Mouse (Mus musculus): ENCODE measurements around the gene Scyl1.

Scyl1 gene

DNA sequence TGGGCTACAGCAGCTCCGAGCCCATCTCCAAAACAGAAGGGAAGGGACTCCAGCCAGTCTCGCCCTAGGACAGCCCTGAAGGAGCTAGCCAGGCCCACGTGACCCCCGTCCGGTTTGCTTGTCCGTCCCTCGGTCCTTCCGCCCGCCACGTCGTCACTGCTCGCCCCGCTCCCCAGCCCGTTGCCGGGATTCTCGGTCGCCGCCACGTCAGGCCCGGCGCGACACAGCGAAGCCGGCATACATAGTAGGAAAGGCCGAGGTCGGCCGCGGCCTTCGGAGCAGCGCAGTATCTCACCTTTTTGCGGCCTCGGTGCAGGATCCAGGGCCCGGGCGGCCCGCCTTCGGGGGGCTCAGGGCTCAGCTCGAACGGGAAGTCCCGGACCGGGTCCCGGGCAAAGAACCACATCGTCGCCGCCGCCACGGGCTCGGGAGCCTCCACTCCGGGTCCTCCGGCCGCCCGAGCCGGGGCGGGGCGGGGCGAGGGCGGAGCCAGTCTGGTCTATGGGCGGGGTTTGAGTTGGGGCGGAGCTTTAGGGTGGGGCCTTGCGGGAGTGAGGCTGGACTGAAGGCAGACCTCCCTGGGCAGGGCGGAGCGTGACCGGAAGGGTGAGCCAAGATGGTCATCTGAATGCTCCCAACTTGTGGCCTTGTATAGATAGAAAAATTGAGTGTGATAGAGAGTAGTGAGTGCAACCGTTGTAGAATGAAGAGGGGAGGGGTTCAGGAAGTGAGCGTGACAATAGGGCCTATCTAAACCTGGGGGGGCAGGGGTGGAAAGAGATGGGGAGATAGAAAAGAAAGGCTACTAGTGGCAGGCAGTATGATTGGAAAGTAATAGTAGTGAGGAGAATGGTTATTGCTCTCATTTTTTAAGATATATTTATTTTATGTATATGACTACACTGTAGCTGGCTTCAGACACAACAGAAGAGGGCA is at the start of gene Scyl1:
TSS of gene Scyl1 (minus strand) at position 495 of the 936 bp plus-strand sequence.
- peak; percentile 70 for DNase-seq (ENCODE audit: low read depth, low spot score)

DNA sequence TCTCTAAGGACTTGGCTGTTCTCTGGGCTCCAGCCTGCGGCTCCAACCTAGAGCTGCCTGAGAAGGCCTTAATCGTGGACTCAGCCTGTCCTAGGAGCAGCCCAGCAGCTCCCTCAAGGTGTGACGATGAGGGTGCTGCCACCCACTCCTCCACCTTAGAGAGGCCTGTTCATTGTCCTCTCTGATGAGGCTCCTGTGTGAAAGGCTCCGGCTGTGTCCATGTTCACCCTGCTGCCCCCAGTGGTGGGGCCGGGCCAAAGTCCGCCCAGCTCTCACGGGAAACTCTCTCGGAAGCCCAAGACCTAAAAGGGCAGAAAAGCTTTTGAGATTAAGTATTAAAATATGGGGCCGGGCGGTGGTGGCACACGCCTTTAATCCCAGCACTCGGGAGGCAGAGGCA is 48.3 kb upstream of the Scyl1 start:
- DNase-seq (ENCODE audit: low read depth, low spot score): peak; percentile 45

DNA sequence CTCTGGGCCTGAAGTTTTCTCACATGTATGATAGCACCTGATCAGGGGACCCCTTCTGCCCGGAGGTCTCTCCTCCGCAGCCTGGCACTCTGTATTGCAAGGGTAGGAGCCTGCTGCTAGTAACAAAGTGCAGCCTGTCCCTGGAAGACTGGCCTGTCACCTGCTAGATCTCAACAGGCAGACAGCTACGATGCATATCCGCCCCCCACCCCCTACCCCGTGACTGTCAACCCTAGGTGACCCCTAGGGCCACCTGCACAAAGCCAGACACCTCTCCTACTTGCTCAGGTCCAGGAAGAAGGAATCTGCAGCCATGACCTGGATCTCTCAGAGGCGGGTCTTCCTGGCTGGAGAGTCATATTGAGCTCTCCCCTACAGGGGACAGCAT is 47.4 kb upstream of the Scyl1 start:
- DNase-seq (ENCODE audit: low read depth, low spot score): no peak

DNA sequence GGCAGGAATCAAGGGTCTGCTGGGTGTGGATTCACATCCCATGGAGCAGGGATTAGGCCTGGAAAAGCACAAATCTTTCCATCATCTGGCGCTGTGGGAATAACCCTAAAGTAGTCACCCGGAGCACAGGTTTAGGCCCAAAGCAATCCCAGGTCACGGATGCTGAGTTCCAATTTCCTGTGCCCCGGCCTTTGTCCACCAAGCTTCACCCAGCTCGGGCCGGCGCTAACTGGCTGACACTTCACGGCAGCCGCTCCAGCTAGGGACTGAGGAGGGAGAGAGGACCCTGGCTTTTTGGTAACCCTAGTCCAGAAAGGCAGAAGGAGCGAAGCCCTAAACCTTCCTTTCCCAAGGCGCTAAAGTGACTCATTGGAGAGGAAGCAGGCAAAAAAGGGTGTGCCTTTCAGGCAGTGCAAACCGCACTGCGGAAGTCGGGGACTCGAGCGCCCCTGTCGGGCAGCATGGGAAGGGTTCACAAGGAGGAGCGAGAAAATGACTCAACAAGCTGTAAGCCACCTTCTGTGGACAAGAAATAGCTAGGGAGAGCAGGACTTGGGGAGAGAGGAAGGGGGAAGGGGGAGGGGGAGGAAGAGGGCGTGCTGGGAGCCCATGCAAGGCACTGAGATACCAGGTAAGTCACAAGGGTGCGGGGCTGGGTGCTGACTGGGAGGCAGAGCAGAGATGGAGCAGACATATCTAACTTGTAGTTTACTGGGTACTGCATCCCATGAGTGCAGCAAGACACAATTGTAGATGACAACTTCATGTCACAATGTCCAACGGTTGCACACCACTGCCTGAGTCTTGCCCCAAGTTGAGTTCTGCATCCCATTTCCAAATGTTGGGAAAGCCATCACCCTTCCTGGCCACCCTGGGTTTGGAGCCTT is 46.7 kb upstream of the Scyl1 start:
- peak; percentile 93 for DNase-seq (ENCODE audit: low read depth, low spot score)

DNA sequence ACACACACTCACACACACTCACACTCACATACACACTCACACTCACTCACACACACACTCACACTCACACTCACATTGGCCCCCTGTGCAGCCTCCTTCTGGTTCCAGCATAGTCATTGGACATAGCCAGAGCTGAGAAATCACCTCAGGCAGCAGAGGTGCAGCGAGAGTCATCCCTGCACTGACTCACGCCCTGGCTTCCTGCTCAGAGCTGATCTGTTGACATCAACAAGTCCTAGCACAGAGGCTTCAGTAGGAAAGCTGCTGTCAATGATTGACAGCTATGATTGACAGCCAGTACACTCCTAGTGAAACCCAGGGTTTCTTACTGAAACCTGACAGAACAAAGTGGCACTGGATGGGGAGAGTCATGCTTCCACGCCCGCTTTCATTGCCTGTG is 44.7 kb upstream of the Scyl1 start:
- DNase-seq (ENCODE audit: low read depth, low spot score): no peak

DNA sequence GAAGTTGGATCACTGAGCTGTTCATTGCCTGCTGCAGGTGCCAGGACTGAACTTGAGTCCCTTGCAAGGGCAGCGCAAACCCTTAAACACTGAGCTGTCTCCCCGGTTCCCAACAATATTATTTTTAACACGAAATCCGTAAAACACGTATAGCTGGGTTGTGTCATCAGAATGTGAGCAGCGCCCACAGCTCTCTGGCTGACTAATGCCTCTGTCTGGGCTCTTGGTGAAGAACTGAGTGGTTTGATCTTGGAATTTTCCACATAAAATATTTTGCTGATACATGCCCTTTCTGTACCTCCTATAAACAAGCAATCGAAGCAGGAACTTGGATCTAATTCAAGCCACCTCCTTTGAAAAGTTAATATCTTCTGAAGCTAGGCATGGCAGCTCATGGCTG is 43.8 kb upstream of the Scyl1 start:
- no peak for DNase-seq (ENCODE audit: low read depth, low spot score)

DNA sequence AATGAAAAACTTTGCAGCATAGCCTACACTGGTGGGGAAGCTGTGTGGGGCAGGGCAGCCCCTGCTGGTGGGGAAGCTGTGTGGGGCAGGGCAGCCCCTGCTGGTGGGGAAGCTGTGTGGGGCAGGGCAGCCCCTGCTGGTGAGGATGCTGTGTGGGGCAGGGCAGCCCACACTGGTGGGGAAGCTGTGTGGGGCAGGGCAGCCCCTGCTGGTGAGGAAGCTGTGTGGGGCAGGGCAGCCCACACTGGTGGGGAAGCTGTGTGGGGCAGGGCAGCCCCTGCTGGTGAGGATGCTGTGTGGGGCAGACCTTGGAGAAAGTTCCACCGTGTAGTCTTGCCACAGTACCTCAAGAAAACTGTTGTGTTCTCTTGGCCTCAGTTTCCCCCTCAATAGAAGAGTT is 42.8 kb upstream of the Scyl1 start:
- DNase-seq (ENCODE audit: low read depth, low spot score): peak; percentile 54

DNA sequence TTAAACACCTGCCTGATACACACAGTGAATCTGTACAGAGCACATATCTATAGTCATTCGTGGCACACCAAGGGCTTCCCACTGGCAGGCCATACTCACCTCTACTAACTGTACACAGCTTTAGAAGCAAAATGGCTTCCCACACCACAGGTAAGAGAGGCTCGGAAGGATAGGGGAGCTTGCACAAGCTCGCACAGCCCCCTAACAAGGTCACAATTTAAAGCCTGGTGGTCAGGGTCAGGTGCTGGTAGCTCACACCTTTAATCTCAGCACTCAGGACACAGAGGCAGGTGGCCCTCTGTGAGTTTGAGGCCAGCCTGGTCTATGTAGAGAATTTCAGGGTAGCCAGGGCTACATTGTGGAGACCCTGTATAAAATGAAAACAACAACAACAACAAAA is 42.3 kb upstream of the Scyl1 start:
- DNase-seq (ENCODE audit: low read depth, low spot score): no peak

DNA sequence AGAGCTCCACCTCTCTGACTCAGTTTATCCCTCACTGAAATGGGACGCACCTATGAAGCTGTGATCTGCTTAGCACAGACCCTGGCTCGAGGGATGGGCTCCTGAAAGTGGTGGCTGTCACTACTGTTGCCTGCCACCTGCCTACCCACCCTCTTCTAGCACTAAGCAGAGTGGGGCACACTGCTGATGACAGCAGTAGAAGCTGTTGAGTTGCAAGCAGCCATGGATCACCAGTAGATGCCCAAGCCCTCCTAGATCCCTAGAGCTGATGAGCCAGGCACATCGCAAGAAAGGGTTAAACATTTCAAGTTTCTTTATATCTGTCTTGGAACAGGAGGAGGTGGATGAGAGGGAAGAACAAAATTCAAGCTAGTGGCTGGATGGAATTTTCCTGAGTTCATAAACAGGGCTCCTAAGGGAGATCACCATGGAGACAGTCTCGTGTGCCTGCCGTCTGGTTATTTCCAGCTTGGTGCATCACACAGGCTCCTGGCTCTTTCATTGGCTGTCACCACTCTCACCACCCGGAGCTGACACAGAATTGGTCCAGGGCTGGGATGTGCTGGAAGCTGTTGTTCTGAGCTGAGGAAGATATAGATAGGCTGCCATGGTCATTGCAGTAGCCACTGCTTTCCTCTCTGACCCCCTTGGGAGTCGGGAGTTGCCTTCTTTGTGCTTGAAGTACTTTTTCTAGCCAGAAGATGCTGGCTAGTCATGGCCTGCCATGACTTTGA is 40.7 kb upstream of the Scyl1 start:
- DNase-seq (ENCODE audit: low read depth, low spot score): peak; percentile 73

DNA sequence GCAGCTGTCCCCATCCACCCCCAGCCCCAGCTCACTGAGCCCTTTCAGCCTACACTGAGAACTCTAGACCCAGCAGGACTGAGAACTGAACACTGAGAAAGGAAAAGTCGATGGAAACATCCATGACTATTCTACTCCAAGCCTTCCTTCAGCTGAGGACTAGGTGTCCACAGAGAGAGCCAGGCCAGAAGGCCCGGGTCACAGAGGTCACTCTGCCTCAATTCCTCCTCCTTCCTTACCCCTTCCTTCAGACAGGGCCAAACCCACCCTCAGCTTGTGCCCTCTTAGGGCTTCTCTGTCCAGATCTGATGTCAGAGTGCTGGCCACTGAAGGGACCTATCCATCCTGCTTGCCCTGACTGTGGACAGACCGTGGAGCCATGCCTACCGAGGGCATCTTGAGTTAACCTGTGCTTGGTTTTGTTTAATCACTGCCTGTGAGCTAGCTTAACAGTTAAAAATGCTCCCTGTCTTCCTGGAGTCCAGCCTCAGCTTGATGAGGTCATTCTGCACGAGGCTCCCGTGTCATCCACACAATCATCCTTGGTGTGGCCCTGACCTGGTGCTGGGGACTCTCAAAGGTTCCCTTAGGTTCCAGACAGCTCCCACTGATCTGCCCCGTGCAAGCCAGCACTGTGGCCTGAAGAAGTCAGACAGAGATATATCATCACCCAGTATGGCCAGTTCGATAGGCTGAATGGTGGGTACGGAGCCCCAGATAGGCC is 39.8 kb upstream of the Scyl1 start:
- no peak for DNase-seq (ENCODE audit: low read depth, low spot score)

DNA sequence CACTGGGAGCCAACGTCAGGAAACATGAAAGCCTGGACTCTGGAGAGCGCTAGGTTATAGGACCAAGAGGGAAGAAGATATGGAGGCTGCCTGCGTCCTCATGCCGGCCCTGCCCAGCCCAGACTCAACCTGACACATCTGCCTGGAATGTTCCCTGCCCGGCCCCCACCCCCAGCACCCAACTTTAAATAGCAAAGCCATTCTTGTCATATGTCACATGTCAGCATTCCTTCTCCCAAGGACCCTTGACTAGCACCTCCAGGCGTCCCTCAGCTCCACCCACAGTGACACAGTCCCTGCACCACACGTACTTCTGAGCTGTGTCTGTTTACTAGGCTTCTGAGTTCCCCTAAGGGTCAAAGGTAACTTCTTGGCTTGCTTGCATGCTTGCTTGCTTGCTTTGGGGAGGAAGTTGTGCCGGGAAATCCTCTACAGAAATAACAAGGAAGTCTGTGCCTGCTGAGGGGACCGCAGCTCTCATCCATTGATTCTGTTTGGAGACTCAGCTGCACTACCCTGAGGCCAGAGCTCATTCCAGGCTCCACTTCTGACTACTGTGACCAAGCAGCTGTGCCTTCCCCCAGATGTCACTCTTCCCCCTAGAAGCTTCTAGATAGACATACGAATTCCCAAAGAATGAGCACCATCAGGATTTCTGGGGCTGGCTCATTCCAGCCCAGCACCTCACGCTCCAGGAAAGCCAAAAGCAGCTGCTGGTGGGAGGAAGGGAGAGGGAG is 39.1 kb upstream of the Scyl1 start:
- peak; percentile 84 for DNase-seq (ENCODE audit: low read depth, low spot score)

DNA sequence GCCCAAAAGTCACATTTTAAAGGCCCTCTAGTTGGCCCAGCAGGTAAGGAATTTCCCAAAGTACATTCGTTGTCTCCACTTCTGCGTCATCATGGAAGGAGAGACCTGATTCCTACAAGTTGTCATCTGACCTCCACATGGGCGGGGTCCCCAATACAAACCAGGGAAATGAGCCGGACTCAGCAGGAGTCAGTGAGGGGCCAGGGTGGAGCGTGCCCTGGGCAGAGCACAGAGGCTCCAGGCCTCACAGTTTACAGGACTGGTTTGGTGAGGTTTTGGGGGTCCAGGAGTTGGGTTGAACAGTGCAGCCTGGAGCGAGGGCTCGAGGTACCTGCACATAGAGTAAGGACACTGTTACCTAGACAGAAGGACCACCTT is 38.5 kb upstream of the Scyl1 start:
- DNase-seq (ENCODE audit: low read depth, low spot score): peak; percentile 93

DNA sequence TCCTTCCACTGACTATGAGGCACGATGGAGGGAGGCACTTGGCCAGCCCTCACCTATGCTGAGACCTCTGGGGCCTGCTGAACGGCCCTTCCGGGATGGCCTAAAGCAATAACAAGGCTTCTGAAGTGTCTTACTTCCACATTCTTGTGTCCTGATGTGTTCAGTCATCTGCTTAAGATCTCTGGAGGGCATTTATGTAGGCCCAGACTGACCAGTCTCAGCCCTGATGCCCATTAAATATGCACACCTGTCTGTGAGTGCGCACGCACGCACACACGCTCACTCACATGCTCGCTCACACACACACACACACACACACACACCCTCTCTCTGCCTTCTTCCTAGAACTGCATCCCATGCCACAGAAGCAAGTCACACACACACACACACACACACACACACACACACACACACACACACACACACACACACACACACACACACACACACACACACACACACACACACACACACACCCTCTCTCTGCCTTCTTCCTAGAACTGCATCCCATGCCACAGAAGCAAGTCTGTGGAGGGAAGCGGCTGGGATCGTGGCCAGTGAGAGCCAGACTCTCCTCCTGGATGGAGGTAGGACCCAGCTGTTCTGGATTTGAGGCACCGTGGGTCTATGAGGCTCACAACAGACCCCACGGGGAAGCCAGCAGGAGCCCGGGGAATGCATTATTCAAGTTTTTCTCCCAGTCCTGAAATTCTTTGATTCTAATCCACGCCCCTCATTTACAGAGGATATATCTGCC is 37.9 kb upstream of the Scyl1 start:
- no peak for DNase-seq (ENCODE audit: low read depth, low spot score)

DNA sequence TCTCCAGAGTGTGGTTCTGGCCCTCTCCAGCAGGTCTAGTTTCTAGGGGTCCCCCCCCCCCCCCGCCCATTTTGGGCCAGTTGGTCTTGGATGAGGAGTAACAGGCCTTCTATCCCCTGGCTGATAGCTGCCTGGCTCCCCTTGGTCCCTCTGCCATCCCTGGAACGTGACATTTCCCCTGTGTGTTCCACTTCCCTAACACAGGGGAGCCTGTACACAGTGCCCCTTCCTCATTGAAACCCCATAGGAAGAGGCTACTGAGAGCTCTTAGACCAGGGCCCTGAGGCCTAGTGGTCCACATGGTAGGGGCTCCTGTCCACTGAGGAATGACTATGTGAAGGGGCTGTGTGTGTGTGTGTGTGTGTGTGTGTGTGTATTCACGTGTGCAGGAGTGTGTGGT is 36.5 kb upstream of the Scyl1 start:
- DNase-seq (ENCODE audit: low read depth, low spot score): no peak

DNA sequence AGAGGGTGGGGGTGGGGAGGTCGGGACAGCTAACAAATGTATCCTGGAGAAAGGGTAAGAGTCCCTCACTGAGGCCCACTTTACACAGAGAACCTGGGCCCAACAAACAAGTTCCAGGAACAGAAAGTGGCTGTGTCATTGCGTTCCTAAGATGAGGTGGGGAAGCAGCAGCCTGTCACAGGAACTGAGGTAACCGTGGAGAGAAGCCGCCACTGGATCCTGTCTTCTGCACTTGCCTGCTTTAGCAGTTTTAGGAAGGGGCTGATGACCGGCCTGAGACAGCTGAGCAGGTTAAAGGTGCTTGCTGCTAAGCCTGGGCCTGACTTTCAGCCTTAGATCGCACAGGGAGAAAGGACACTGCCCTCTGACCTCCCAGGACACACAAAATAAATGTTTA is 35.6 kb upstream of the Scyl1 start:
- DNase-seq (ENCODE audit: low read depth, low spot score): no peak

DNA sequence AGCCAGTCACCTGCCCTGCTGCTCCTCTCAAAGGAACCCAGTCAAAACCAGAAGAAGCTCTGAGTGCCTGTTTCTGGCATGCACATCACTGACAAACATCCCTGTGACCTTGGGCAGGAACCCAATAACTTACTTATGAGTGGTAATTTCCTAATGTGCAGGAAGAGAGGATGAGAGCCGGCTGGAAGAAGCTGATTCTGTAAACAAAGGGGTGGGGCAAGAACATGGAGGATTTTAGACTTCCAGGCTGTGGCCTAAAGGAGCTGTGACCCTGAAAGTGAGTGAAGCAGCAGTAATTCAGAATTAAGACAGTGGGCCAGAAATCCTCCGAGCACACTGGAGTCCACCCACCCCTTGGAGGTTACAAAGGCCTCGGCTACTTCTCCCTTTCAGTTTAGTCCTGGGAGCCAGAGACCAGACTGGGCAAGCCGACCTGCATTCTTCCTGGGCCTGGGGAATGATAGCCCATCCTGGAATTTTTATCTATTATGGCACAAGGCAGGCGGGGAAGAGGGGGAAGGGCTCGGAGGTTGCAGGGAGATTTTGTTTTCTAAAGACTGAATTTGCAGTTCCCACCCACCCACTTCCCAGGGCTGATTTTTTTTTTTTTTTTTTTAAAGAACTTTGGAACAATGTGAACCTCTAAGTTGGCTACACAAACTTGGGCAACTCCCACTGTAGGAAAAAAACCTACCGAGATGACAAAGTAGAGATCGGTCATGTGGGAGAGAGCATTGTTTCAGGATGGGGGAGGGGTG is 35.0 kb upstream of the Scyl1 start:
- peak; percentile 93 for DNase-seq (ENCODE audit: low read depth, low spot score)

DNA sequence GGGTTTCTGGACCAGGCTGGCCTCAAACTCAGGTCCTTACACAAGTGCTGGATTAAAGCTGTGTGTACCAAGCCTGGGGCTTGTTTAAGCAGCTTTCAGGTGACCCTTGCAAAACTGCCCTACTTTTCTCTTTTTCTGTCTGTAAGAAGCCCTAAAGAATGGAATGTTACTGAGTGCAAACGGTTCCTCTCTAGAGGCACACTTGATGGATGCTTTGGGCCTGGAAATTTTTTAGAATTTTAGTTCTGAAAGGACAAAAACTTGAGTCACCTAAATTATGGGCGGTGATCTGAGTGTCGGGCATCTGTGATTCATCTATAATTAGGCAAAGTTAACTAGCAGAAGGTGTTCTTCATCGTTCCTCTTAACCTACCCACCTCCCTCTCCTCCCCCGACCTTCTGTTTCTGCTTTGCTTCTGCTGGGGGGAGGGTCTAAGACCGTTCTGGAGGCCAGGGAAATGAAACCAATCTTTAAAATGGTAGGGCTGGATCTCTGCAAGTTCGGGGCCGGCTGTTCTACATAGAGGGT is 33.2 kb upstream of the Scyl1 start:
- no peak for DNase-seq (ENCODE audit: low read depth, low spot score)

DNA sequence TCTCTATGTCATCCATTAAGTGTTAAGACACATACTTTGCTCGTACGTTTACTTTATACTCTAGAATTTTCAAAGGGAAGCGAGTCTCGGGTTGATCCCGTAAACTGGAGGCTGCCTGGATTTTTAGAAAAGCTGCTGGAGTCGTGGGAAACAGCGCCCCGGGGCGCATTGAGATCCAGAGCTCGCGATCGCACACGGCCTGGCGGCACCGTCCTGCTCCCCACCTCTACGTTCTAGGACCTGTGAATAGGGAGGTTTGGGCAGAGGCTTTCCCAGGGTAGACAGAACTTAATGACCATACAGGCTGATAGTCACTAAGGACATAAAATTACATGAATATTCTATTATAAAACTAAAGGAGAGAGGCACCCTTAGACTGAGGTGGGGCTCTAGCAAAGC is 32.7 kb upstream of the Scyl1 start:
- DNase-seq (ENCODE audit: low read depth, low spot score): no peak

Data from ES-CJ7 (cell line).